Comparison of ENCODE assay signal across 13 mouse cellular contexts in the genomic region with DNA sequence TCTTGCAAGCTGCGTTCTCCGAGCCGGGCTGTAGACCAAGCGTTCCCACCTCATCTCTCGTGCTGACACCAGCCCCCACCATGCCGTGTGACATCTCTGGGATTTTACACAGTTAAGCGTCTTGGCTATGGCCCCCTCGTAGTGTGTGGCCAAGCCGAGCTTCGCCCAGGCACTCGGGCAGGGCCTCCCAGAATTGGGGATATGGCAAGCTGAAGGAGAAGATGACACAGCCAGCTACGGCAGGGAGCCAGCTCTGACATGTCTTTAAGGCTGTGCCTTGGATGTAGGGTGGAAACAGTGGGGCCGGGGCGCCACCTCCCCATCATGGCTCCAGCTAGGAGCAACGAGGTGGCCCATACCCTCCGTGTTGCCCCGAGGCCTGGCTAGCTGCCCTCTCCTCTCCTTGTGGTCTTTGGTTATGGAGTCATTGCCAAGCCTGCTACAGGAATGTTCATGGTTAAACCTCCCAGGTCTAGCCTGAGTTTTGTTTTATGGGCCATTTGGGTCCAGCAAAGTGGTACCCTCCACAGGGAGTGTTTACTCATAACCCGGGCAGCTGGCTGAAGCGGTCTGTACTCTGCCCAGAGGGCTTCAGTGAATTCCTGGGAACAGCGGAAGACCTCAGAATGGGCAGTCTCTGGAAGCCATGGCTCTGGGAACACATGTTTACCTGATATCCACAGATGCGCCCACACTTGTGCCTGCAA.
DNase-seq lines count a peak whose midpoint lies in the region; ATAC-seq and TF ChIP-seq lines count a peak whose summit lies in the region.
"Had no signal": no experiment of that assay in that cellular context is flagged by ENCODE, and none has a peak within 500 bp of the region (broad histone marks: within the 10 kb centered on the region; RNA-seq: fewer than 3 reads in every experiment).

No protein-coding gene starts in this region.

- WGBS in hindbrain, embryonic 10.5 days = 91% methylated on average over 21 of the region's 21 CpGs
- WGBS in hindbrain, embryonic 14.5 days = 87% methylated on average over 21 of the region's 21 CpGs
- 80% methylated on average over 21 of the region's 21 CpGs for WGBS in forebrain, embryonic 15.5 days

- H3K79me2 ChIP-seq in myocyte (ENCODE audit: control insufficient read depth, insufficient read depth) = peaks cover 6% of the 10 kb centered on the region

- H3K27me3 ChIP-seq in hindbrain, embryonic 10.5 days (ENCODE audit: insufficient read depth, poor library complexity, severe bottlenecking) = peaks cover 49% of the 10 kb centered on the region
- no peaks in the 10 kb centered on the region; the same call in 1 of the 2 replicates for H3K27me3 ChIP-seq in hindbrain, embryonic 14.5 days (ENCODE audit: control insufficient read depth, insufficient read depth, low read length)
- H3K27me3 ChIP-seq in forebrain, embryonic 15.5 days = no peaks in the 10 kb centered on the region
- no peaks in the 10 kb centered on the region for H3K27me3 ChIP-seq in myocyte (ENCODE audit: control insufficient read depth, insufficient read depth, insufficient read length)

- ATAC-seq in hindbrain, embryonic 14.5 days (ENCODE audit: low FRiP score) = no peak
- ATAC-seq in forebrain, embryonic 15.5 days (replicated peaks) = peak; percentile 27; the same call in 1 of the 2 replicates
- ATAC-seq: CD4-positive, CD25-positive, alpha-beta regulatory T cell, adult 4 months had no signal

- H3K9ac ChIP-seq in hindbrain, embryonic 14.5 days = no peak overlapping the region
- no peak overlapping the region for H3K9ac ChIP-seq in forebrain, embryonic 15.5 days (replicated peaks)

- H3K4me1 ChIP-seq in hindbrain, embryonic 10.5 days (replicated peaks) = peaks cover 59% of the 10 kb centered on the region
- peaks cover 10% of the 10 kb centered on the region; the same call in 1 of the 2 replicates for H3K4me1 ChIP-seq in hindbrain, embryonic 14.5 days (replicated peaks; ENCODE audit: control insufficient read depth, insufficient read depth, low read length)
- H3K4me1 ChIP-seq in forebrain, embryonic 15.5 days = peaks cover 17% of the 10 kb centered on the region

- H3K9me3 ChIP-seq in hindbrain, embryonic 10.5 days = no peaks in the 10 kb centered on the region
- H3K9me3 ChIP-seq in hindbrain, embryonic 14.5 days (ENCODE audit: control insufficient read depth, low read length) = no peaks in the 10 kb centered on the region
- no peaks in the 10 kb centered on the region for H3K9me3 ChIP-seq in forebrain, embryonic 15.5 days

- no peaks in the 10 kb centered on the region for H3K36me3 ChIP-seq in hindbrain, embryonic 10.5 days
- H3K36me3 ChIP-seq in hindbrain, embryonic 14.5 days (replicated peaks; ENCODE audit: control insufficient read depth, insufficient read depth) = no peaks in the 10 kb centered on the region
- H3K36me3 ChIP-seq in forebrain, embryonic 15.5 days = no peaks in the 10 kb centered on the region
- no peaks in the 10 kb centered on the region for H3K36me3 ChIP-seq in myocyte (ENCODE audit: control insufficient read depth, insufficient read depth)

- no peak for DNase-seq in hindbrain, embryonic 10.5 days (ENCODE audit: low spot score)
- no peak for DNase-seq in hindbrain, embryonic 14.5 days (ENCODE audit: low spot score)
- peak; percentile 69 for DNase-seq in right cerebral cortex, postnatal 14 days
- no peak for DNase-seq in right cerebral cortex, postnatal 25 days
- DNase-seq in adipocyte (ENCODE audit: low spot score) = no peak
- no peak for DNase-seq in kidney, postnatal 25 days
- DNase-seq: cerebellum, adult 18-20 months; embryo, embryonic 11 days; gastrocnemius, postnatal 36 days; kidney, adult 9 months had no signal

- TF ChIP-seq POLR2A in myocyte (IDR thresholded peaks at IDR 0.05; ENCODE audit: insufficient read length, low read depth) = no peak

- H3K4me3 ChIP-seq in hindbrain, embryonic 10.5 days = no peak overlapping the region
- no peak overlapping the region for H3K4me3 ChIP-seq in hindbrain, embryonic 14.5 days (replicated peaks; ENCODE audit: low read length)
- H3K4me3 ChIP-seq in forebrain, embryonic 15.5 days = no peak overlapping the region
- H3K4me3 ChIP-seq in myocyte = peak overlapping the region; percentile 8

- H3K27ac ChIP-seq in hindbrain, embryonic 10.5 days = peak overlapping the region; percentile 19; the same call in 1 of the 2 replicates
- H3K27ac ChIP-seq in hindbrain, embryonic 14.5 days = no peak overlapping the region
- peak overlapping the region; percentile 54 for H3K27ac ChIP-seq in forebrain, embryonic 15.5 days (replicated peaks)

- no peak overlapping the region for H3K4me2 ChIP-seq in hindbrain, embryonic 14.5 days (replicated peaks)
- no peak overlapping the region for H3K4me2 ChIP-seq in forebrain, embryonic 15.5 days (replicated peaks)
- peak overlapping the region; percentile 72 for H3K4me2 ChIP-seq in myocyte (ENCODE audit: low read depth)

- H3ac ChIP-seq in myocyte (ENCODE audit: control insufficient read depth, insufficient read length) = no peak overlapping the region

TF ChIP-seq in myocyte, 11 proteins besides CTCF, POLR2A, EP300 and RAD21:
- TF ChIP-seq MYOD1 (IDR thresholded peaks at IDR 0.05; ENCODE audit: control insufficient read depth in 1 of 3, insufficient read length in 2 of 3, low read depth in 2 of 3) (peak in 2 of 3 experiments; percentile 14 to 16), MYOG (IDR thresholded peaks at IDR 0.05; ENCODE audit: control insufficient read depth in 1 of 3, insufficient read depth in 1 of 3, insufficient read length in 2 of 3, low read depth in 2 of 3) (peak in 1 of 3 experiments; percentile 56), MAX (IDR thresholded peaks at IDR 0.05; ENCODE audit: low read depth) (no peak)
